18 mouse cellular contexts compared by ENCODE assay signal in genomic region chr1:164590205-164590613, GRCm38 (mm10).
DNase-seq lines count a peak whose midpoint lies in the region; ATAC-seq and TF ChIP-seq lines count a peak whose summit lies in the region.
"Had no signal": no experiment of that assay in that cellular context is flagged by ENCODE, and none has a peak within 500 bp of the region (broad histone marks: within the 10 kb centered on the region; RNA-seq: fewer than 3 reads in every experiment).

No protein-coding gene starts in this region.

- no peak overlapping the region for H3K9ac ChIP-seq in midbrain, embryonic 15.5 days
- H3K9ac ChIP-seq: hindbrain, embryonic 13.5 days; kidney, embryonic 15.5 days; limb, embryonic 12.5 days; liver, embryonic 13.5 days had no signal

- DNase-seq in frontal cortex, postnatal 25 days (ENCODE audit: low spot score in 2 of 2), result no peak
- peak; percentile 20 to 34 for DNase-seq in right cerebral cortex, adult 2 months (ENCODE audit: low spot score in 2 of 2)
- DNase-seq in right cerebral cortex, postnatal 14 days, result no peak
- DNase-seq in layer of hippocampus, adult 2 months (ENCODE audit: low spot score in 2 of 2), result peak; percentile 51 to 81
- peak; percentile 74 for DNase-seq in telencephalon, adult 2 months (ENCODE audit: low read depth, low spot score)
- DNase-seq in cerebellum, adult 11 months, result no peak
- DNase-seq: adrenal gland, adult 8-10 months; cerebellum, adult 2 months; gastrocnemius, postnatal 36 days; heart, postnatal 14 days; liver, embryonic 13.5 days; thymus, adult 2 months had no signal

- no peaks in the 10 kb centered on the region for H3K9me3 ChIP-seq in midbrain, embryonic 15.5 days
- H3K9me3 ChIP-seq: heart, embryonic 10.5 days; hindbrain, embryonic 13.5 days; kidney, embryonic 15.5 days; limb, embryonic 12.5 days; liver, embryonic 13.5 days had no signal

- no peak overlapping the region for H3K4me3 ChIP-seq in layer of hippocampus, adult 2 months
- no peak overlapping the region for H3K4me3 ChIP-seq in midbrain, embryonic 15.5 days
- H3K4me3 ChIP-seq: heart, embryonic 10.5 days; hindbrain, embryonic 13.5 days; kidney, embryonic 15.5 days; limb, embryonic 12.5 days; liver, embryonic 13.5 days had no signal

- H3K36me3 ChIP-seq in midbrain, embryonic 15.5 days (replicated peaks), result no peaks in the 10 kb centered on the region
- H3K36me3 ChIP-seq: heart, embryonic 10.5 days; hindbrain, embryonic 13.5 days; kidney, embryonic 15.5 days; limb, embryonic 12.5 days; liver, embryonic 13.5 days had no signal

- H3K4me1 ChIP-seq in midbrain, embryonic 15.5 days, result no peaks in the 10 kb centered on the region
- H3K4me1 ChIP-seq: hindbrain, embryonic 13.5 days; limb, embryonic 12.5 days; liver, embryonic 13.5 days had no signal

- ATAC-seq in frontal cortex, adult (ENCODE audit: low TSS enrichment), result peak; percentile 36
- ATAC-seq in midbrain, embryonic 15.5 days (replicated peaks), result no peak

- no peak overlapping the region for H3K4me2 ChIP-seq in midbrain, embryonic 15.5 days
- H3K4me2 ChIP-seq: hindbrain, embryonic 13.5 days; kidney, embryonic 15.5 days; limb, embryonic 12.5 days; liver, embryonic 13.5 days had no signal

- no peaks in the 10 kb centered on the region for H3K27me3 ChIP-seq in midbrain, embryonic 15.5 days (replicated peaks)
- H3K27me3 ChIP-seq: hindbrain, embryonic 13.5 days; kidney, embryonic 15.5 days; limb, embryonic 12.5 days; liver, embryonic 13.5 days had no signal

- peak overlapping the region; percentile 96 for H3K27ac ChIP-seq in layer of hippocampus, adult 2 months
- H3K27ac ChIP-seq in midbrain, embryonic 15.5 days, result no peak overlapping the region
- H3K27ac ChIP-seq: heart, embryonic 10.5 days; hindbrain, embryonic 13.5 days; kidney, embryonic 15.5 days; limb, embryonic 12.5 days; liver, embryonic 13.5 days had no signal

- no peak for TF ChIP-seq CTCF in layer of hippocampus, adult 2 months (conservative IDR thresholded peaks at IDR 0.05)

- 91% methylated on average over 3 of the region's 3 CpGs for WGBS in midbrain, embryonic 15.5 days

Comparison
In these comparisons a context has a peak if more than half of its experiments do, and no peak if none do; other contexts are left out.
1. DNase-seq: peak in right cerebral cortex, adult 2 months (2 of 2), layer of hippocampus, adult 2 months (2 of 2) and telencephalon, adult 2 months (single experiment); none in frontal cortex, postnatal 25 days (0 of 2), right cerebral cortex, postnatal 14 days (single experiment) and cerebellum, adult 11 months (single experiment).